Mouse (Mus musculus): ENCODE results near the gene Nme6. TPM values are rescaled to one million over a fixed set of nuclear protein-coding genes. Genes with fewer than 3 reads are reported as not detected.

Nme6 gene
- 16.8 TPM for polyA plus RNA-seq (2017; shearing (Covaris generic))

DNA sequence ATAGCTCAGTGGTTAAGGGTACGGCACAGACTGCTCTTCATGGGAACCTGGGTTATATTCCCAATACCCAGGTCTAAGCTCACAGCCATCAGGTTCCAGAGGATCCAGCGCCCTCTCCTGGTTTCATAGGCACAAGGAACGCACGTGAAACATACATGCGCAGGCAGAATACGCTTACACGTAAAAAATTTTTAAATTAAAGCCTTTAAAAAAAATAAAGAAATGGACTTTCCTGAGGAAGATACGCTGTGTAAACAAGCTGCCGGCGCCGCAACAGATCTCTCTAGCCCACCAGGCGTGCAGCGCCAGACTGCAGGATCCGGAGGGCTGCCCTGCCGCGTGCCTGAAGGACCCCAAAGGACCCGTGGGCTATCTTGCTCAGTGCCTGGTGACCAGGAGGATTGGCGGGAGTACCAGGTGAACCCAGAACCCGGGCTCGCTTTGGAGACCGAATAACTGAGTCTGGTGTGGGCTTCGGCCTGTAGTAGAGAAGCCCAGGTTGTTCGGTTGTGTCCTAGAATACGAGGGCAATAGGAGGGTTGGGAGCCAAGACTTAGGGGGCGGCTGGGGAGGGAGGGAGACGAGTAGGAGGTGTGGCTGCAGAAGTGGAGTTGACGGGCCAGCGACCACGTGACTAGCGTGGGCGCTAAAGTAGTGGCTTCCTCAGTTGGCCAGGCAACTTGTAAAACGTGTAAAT, at the start of gene Nme6:
TSS of gene Nme6 (plus strand) at position 359 of the 697 bp plus-strand sequence.

DNA sequence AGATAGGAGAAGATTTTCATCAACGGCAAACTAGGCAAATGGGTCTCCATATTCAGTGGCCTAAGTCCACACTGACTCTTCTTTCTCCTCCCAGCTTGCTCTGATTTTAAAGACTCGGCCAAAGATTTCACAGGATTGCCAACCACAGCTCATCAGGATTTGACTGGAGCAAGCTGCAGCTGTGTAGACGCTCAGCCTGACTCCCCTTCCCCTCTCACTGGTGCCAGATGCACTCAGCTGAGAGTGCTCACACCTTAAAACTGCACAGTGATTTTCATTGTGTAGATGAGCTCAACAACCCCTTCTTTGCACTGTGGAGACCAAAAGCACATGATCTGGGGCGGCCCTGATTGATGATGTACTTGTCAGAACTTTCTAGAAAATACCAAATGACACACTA, 42.0 kb upstream of the Nme6 start, which contains the start of gene Fbxw27:
TSS of gene Fbxw27 (minus strand) at position 101 of the 400 bp plus-strand sequence.

DNA sequence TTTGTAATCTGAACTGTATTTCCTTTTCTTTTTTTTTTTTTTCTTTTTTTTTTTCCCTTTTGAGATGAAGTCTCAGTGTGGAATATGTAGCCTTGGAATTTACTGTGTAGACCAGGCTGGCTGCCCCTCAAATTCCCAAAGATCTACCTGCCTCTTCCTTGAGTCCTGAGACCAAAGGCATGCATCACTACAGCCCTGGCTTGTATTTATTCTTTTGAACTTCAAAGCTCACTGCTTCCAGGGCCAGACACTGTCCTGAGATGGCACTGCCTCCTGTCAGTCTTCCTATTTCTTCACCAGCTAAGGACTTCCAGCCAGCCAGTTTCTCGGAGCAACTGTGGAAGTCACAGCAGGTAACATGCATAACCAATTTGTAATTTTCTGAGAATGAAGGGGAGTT, 20.6 kb upstream of the Nme6 start, which contains the start of gene Spink8:
TSS of gene Spink8 (plus strand) at position 301 of the 400 bp plus-strand sequence.

DNA sequence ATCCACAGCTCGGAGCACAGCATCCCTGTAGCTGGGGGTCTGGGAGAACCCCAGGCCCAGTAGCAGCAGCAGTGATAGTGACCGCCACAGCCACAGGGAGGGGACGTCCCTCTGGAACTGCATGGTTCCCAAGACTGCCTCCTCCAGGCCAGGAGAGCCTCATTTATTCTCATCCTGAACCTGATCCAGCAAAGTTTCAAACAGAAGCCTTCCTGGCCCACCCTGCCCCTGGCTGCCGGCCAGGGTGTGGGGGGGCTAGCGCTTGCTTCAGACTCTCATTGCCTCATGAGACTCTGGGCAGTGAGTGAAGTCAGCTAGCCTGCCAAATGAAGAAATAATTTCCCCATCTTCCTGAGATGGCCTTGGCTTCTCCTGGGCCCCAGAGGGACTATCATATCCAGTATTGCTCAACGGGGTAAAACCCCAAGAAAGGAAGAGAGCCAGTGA, 16.8 kb downstream of the Nme6 start, which contains the start of gene Camp:
TSS of gene Camp (minus strand) at position 306 of the 447 bp plus-strand sequence.

DNA sequence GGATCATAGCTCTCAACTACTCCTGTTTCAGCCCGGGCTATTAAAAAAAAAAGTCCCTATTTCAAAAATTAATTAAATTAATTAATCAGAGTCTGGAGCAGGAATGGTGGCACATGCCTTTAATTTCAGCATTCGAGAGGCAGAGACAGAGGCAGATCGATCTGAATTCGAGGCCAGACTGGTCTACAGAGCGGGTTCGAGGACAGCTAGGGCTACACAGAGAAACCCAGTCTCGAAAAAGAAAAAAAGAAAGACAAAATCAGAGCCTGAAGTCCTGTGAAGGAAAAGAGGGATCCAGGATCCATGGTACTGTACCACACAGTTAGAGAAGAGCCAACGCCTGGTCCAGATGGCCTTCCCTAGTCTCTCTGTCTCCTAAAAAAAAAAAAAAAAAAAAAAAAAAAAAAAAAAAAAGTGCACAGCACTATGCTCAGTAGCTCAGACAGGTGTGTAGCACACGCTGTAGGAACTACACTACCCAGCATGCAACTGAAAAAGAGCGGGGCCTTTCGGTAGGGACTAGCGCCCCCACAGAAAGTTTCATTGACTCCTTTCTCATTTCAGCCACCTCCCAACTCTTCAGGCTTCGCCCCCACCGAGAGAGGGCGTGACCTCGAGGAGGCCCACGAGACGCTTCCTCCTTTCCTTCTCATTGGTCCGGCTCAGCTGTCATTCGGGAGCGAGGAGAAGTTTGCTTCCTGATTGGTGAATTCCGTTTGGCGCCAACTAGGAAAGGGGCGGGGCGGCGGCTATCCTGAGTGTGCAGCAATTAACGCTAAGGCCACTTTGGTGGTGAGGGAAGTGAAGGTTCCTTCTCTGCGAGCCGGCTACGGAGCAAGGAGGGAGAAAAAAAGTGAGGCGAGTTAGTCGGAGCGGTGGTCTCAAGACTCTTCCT, 42.5 kb downstream of the Nme6 start, which contains the start of gene Cdc25a:
TSS of gene Cdc25a (plus strand) at position 783 of the 895 bp plus-strand sequence.

Other genes with a start within 250 kb of the Nme6 start
- not detected for gene Fbxw24, start 206.7 kb upstream of the Nme6 start, polyA plus RNA-seq (2017; shearing (Covaris generic))
- gene Fbxw25, start 168.1 kb upstream of the Nme6 start, polyA plus RNA-seq (2017; shearing (Covaris generic)), result not detected
- gene Fbxw18, start 130.0 kb upstream of the Nme6 start, polyA plus RNA-seq (2017; shearing (Covaris generic)), result not detected
- gene Fbxw26, start 86.7 kb upstream of the Nme6 start, polyA plus RNA-seq (2017; shearing (Covaris generic)), result not detected
- gene Fbxw27, start 42.1 kb upstream of the Nme6 start, polyA plus RNA-seq (2017; shearing (Covaris generic)), result not detected
- not detected for gene Spink8, start 20.5 kb upstream of the Nme6 start, polyA plus RNA-seq (2017; shearing (Covaris generic))
- not detected for gene Camp, start 16.9 kb downstream of the Nme6 start, polyA plus RNA-seq (2017; shearing (Covaris generic))
- 9.8 TPM for gene Cdc25a, start 42.8 kb downstream of the Nme6 start, polyA plus RNA-seq (2017; shearing (Covaris generic))
- 77.7 TPM for gene Map4, start 98.7 kb downstream of the Nme6 start, polyA plus RNA-seq (2017; shearing (Covaris generic))